Mouse (Mus musculus) myocyte (in vitro differentiated cells): Measurements from ENCODE around the gene Ctps. TPM values are rescaled to one million over a fixed set of nuclear protein-coding genes. Genes with fewer than 3 reads are reported as not detected.
A peak's percentile ranks its signal among the peaks of the same experiment; 100 is the strongest.
"Not testable (repeated sequence)": the region's sequence is repeated elsewhere in the genome, so short reads cannot be mapped to it uniquely, and the experiment has no call there.

Experiments used
- H3K27me3 ChIP-seq: one replicate; pipeline ENCODE4 v1.6.1; 2011; ENCODE audit not compliant: control insufficient read depth, insufficient read depth, insufficient read length
- H3K36me3 ChIP-seq: one replicate; pipeline ENCODE4 v1.6.1; 2011; ENCODE audit not compliant: control insufficient read depth, insufficient read depth
- H3K4me2 ChIP-seq: one replicate; pipeline ENCODE4 v1.6.1; 2011; ENCODE audit warnings: low read depth, control low read depth
- H3K4me3 ChIP-seq: one replicate; pipeline ENCODE4 v1.5.1; 2011; ENCODE audit warnings: mild to moderate bottlenecking, control low read depth, moderate library complexity
- H3K79me2 ChIP-seq: one replicate; pipeline ENCODE4 v1.6.1; 2011; ENCODE audit not compliant: control insufficient read depth, insufficient read depth
- H3ac ChIP-seq: one replicate; pipeline ENCODE4 v1.6.1; 2011; ENCODE audit not compliant: control insufficient read depth, insufficient read length
- CEBPB ChIP-seq: IDR thresholded peaks from 2 replicates; pipeline ENCODE4 v1.6.1; 2011; ENCODE audit warnings: mild to moderate bottlenecking, moderate library complexity; ENCODE audit not compliant: poor library complexity, insufficient read depth, severe bottlenecking
- E2F4 ChIP-seq: IDR thresholded peaks from one replicate; pipeline ENCODE4 v1.6.1; 2011; ENCODE audit warnings: mild to moderate bottlenecking, control low read depth, moderate library complexity; ENCODE audit not compliant: insufficient read depth
- MAX ChIP-seq: IDR thresholded peaks from one replicate; pipeline ENCODE4 v1.6.1; 2011; ENCODE audit warnings: low read depth, mild to moderate bottlenecking, control low read depth
- MYOD1 ChIP-seq, 3 experiments: IDR thresholded peaks; one replicate each; pipeline ENCODE4 v1.6.1; 2011; ENCODE audit warnings: control low read depth in 2 of 3, low read depth in 2 of 3, mild to moderate bottlenecking in 2 of 3, moderate library complexity in 1 of 3; ENCODE audit not compliant: insufficient read length in 2 of 3, control insufficient read depth in 1 of 3
- MYOG ChIP-seq, 3 experiments: IDR thresholded peaks; one replicate each; pipeline ENCODE4 v1.6.1; 2011; ENCODE audit warnings: control low read depth in 2 of 3, low read depth in 2 of 3, mild to moderate bottlenecking in 2 of 3; ENCODE audit not compliant: insufficient read length in 2 of 3, control insufficient read depth in 1 of 3, insufficient read depth in 1 of 3
- POLR2A ChIP-seq: IDR thresholded peaks from one replicate; pipeline ENCODE4 v1.6.1; 2011; ENCODE audit warnings: low read depth, mild to moderate bottlenecking, control low read depth, moderate library complexity; ENCODE audit not compliant: insufficient read length
- POLR2AphosphoS2 ChIP-seq: IDR thresholded peaks from one replicate; pipeline ENCODE4 v1.6.1; 2011; ENCODE audit warnings: low read depth, control low read depth; ENCODE audit not compliant: insufficient read length
- REST ChIP-seq: IDR thresholded peaks from one replicate; pipeline ENCODE4 v1.6.1; 2011; ENCODE audit warnings: mild to moderate bottlenecking, control low read depth, moderate library complexity; ENCODE audit not compliant: insufficient read depth, insufficient read length
- SRF ChIP-seq: IDR thresholded peaks from one replicate; pipeline ENCODE4 v1.6.1; 2011; ENCODE audit warnings: low read depth; ENCODE audit not compliant: control insufficient read depth, insufficient read length
- TCF12 ChIP-seq: IDR thresholded peaks from one replicate; pipeline ENCODE4 v1.6.1; 2011; ENCODE audit warnings: mild to moderate bottlenecking, control low read depth; ENCODE audit not compliant: poor library complexity, insufficient read depth, severe bottlenecking
- TCF3 ChIP-seq: IDR thresholded peaks from one replicate; pipeline ENCODE4 v1.6.1; 2011; ENCODE audit warnings: low read depth, control low read depth; ENCODE audit not compliant: insufficient read length
- USF1 ChIP-seq: IDR thresholded peaks from one replicate; pipeline ENCODE4 v1.6.1; 2011; ENCODE audit warnings: low read depth, mild to moderate bottlenecking, control low read depth, moderate library complexity
- polyA plus RNA-seq: library from polyadenylated mRNA; unstranded; fragments of >200 nt; fragmentation: generic; extraction: Trizol; gene quantifications from one replicate; pipeline ENCODE4 v1.2.1, GENCODE M21; 2012; ENCODE audit warnings: missing spikeins

Ctps gene
- polyA plus RNA-seq, 1 experiment, result 38.8 TPM

DNA sequence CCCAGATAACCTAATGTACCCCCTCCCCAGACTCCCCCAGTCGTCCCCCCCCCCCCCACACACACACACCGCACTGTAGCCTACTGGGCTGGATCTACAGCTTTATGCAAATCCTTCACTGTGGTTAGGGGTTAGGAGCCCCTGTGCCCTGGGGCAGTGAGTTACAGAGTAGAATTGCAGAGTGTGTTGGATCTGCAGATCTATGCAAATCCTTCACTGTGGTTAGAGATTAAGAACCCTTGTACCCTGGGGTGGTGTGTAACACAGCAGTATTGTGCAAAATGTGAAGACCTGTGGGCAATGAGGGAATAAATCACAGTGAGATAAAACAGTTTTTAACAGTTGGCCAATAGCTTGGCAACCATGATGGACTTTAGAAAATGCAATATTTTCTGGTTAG, 28.8 kb upstream of the Ctps start:
- Histone ChIP-seq H3K4me2 (no peak overlapping the region), H3K36me3 (no peaks in the 10 kb centered on the region), H3K79me2 (no peaks in the 10 kb centered on the region), H3K27me3 (peaks cover 14% of the 10 kb centered on the region), H3ac (no peak overlapping the region), H3K4me3 (no peak overlapping the region)
- TF ChIP-seq MYOD1 (IDR thresholded peaks at IDR 0.05; ENCODE audit: control insufficient read depth in 1 of 3, insufficient read length in 2 of 3, low read depth in 2 of 3) (no peak), POLR2AphosphoS2 (no peak), REST (no peak), SRF (no peak), USF1 (no peak), MAX (no peak)

DNA sequence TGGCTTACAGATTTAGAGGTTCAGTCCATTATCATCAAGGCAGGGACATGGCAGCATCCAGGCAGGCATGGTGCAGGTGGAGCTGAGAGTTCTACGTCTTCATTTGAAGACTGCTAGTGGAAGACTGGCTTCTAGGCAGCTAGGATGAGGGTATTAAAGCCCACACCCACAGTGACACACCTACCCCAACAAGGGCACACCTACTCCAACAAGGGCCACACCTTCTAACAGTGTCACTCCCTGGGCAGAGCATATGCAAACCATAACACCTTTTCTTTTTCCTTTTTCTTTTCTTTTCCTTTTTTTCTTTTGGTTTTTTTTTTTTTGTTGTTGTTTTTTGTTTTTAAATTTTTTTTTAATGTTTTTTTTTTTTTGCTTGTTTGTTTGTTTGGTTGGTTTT, 26.1 kb upstream of the Ctps start:
- peaks cover 21% of the 10 kb centered on the region for H3K27me3 ChIP-seq
- H3K4me3 ChIP-seq, H3K36me3 ChIP-seq, H3ac ChIP-seq, H3K4me2 ChIP-seq, H3K79me2 ChIP-seq: not testable (repeated sequence)

- H3K27me3 ChIP-seq, result peaks cover 21% of the 10 kb centered on the region
Observed at GRCm38 (mm10) chr4:120590973-120591372, 20.9 kb upstream of the Ctps start.

DNA sequence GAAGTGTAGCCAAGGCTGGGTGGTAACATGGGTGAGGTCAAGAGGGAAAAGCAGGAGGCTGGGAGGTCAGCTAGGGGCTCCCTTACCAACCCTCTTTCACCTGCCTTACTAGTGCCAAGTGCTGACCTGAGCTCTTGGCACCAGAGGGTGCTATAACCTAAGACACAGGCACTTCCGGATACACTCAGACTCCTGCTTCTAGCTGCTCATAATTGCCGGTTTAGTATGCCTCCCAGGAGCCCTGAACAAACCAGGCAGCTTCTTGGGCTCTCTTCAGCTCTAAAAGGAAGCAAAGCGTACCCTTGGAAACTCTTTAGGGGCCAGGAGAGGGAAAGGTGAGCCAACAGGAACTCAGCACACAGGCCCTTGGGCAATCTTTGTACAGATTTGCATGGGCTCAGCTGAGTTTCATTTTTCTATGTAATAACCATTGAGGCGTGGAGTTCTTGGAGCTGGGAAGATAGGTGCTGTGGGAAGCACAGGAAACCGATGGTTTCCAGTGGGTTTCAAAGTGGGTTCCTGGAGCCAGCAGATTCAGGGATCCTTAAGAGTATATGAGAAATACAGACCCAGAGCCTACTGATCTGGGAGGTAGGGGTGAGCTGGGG, 19.8 kb upstream of the Ctps start:
- Histone ChIP-seq H3K4me3 (no peak overlapping the region), H3K4me2 (peak overlapping the region; percentile 47)
- TF ChIP-seq TCF3, result no peak
- no peak for TF ChIP-seq POLR2A
- TF ChIP-seq USF1, result no peak
- no peak for TF ChIP-seq MAX
- TF ChIP-seq POLR2AphosphoS2, result no peak
- TF ChIP-seq CEBPB, result no peak
- no peak for TF ChIP-seq MYOG (IDR thresholded peaks at IDR 0.05; ENCODE audit: control insufficient read depth in 1 of 3, insufficient read depth in 1 of 3, insufficient read length in 2 of 3, low read depth in 2 of 3)
- no peak for TF ChIP-seq MYOD1 (IDR thresholded peaks at IDR 0.05; ENCODE audit: control insufficient read depth in 1 of 3, insufficient read length in 2 of 3, low read depth in 2 of 3)
- no peak for TF ChIP-seq TCF12
- TF ChIP-seq E2F4, result no peak
- TF ChIP-seq REST, result no peak
- no peak for TF ChIP-seq SRF

More at GRCm38 (mm10) chr4:120590973-120591372, 20.9 kb upstream of the Ctps start:
- no peak overlapping the region for H3ac ChIP-seq
- H3K36me3 ChIP-seq, result no peaks in the 10 kb centered on the region
- TF ChIP-seq POLR2A, result no peak
- no peak for TF ChIP-seq TCF3
- TF ChIP-seq SRF, result no peak
- no peak for TF ChIP-seq CEBPB
- TF ChIP-seq TCF12, result no peak
- TF ChIP-seq E2F4, result no peak
- no peak for TF ChIP-seq POLR2AphosphoS2
- no peak for TF ChIP-seq MYOG (IDR thresholded peaks at IDR 0.05; ENCODE audit: control insufficient read depth in 1 of 3, insufficient read depth in 1 of 3, insufficient read length in 2 of 3, low read depth in 2 of 3)
- no peak overlapping the region for H3K4me3 ChIP-seq
- no peaks in the 10 kb centered on the region for H3K79me2 ChIP-seq
- no peak overlapping the region for H3K4me2 ChIP-seq

DNA sequence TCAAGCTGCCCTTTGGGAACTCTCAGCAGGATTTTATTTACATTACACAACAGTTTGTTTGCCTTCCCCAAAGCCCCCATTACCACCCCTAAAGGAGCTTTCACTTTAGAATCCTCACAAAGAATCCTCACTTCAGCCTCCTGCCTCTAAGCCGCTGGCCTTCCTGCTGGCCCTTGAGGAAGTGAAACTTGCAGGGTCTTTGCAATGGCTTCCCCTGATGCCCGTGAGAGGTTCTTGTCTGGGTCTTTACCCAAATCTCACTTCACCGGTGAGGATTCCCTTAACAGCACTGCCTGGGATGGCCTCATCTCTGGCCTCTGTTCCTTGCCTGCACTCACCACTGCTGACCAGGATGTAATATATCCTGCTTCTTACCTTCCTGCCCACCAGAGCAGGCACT, 19.0 kb upstream of the Ctps start:
- no peak overlapping the region for H3K4me3 ChIP-seq
- no peaks in the 10 kb centered on the region for H3K36me3 ChIP-seq
- no peak overlapping the region for H3ac ChIP-seq
- no peaks in the 10 kb centered on the region for H3K79me2 ChIP-seq
- peaks cover 20% of the 10 kb centered on the region for H3K27me3 ChIP-seq
- H3K4me2 ChIP-seq, result peak overlapping the region; percentile 13
- no peak for TF ChIP-seq E2F4
- TF ChIP-seq MAX, result no peak
- TF ChIP-seq POLR2AphosphoS2, result no peak

More for the DNA sequence above, 19.8 kb upstream of the Ctps start:
- Histone ChIP-seq H3K27me3 (peaks cover 21% of the 10 kb centered on the region), H3K36me3 (no peaks in the 10 kb centered on the region), H3ac (no peak overlapping the region), H3K79me2 (no peaks in the 10 kb centered on the region)

GRCm38 (mm10) chr4:120588445-120588844, 18.4 kb upstream of the Ctps start, which contains the start of gene Gm8439:
TSS of gene Gm8439 (plus strand) at chr4:120588745.
- Histone ChIP-seq H3K36me3 (no peaks in the 10 kb centered on the region), H3ac (no peak within 1 kb of the TSS), H3K4me2 (peak within 1 kb of the TSS; percentile 13), H3K4me3 (no peak within 1 kb of the TSS), H3K27me3 (peaks cover 22% of the 10 kb centered on the region), H3K79me2 (no peaks in the 10 kb centered on the region)
- no peak for TF ChIP-seq MAX
- no peak for TF ChIP-seq POLR2AphosphoS2
- TF ChIP-seq TCF3, result no peak
- TF ChIP-seq TCF12, result no peak
- no peak for TF ChIP-seq USF1
- TF ChIP-seq POLR2A, result no peak
- no peak for TF ChIP-seq SRF
- TF ChIP-seq CEBPB, result no peak
- no peak for TF ChIP-seq REST
- TF ChIP-seq MYOG (IDR thresholded peaks at IDR 0.05; ENCODE audit: control insufficient read depth in 1 of 3, insufficient read depth in 1 of 3, insufficient read length in 2 of 3, low read depth in 2 of 3), result no peak
